Mouse (Mus musculus) heart, embryonic 16.5 days (tissue): Measurements from ENCODE around the gene Itih5. TPM values are rescaled to one million over a fixed set of nuclear protein-coding genes. Genes with fewer than 3 reads are reported as not detected.

Source experiments
- polyA plus RNA-seq: library from polyadenylated mRNA; unstranded; fragments of >200 nt; fragmentation: Nextera tagmentation; extraction: Ambion mirVana; gene quantifications from 2 replicates; pipeline ENCODE4 v1.2.1, GENCODE M21; 2015

Gene Itih5
- polyA plus RNA-seq, 1 experiment from 2014 or later: 10.3 TPM

Other genes with a start within 250 kb of the Itih5 start
- gene Taf3, start 105.0 kb upstream of the Itih5 start, polyA plus RNA-seq: 7.5 and 8.3 TPM in 2 replicates
- 1,497 and 1,501 TPM in 2 replicates for gene Atp5c1, start 73.1 kb upstream of the Itih5 start, polyA plus RNA-seq
- gene Kin, start 73.0 kb upstream of the Itih5 start, polyA plus RNA-seq: 21.3 and 22.5 TPM in 2 replicates
- gene Itih2, start 22.2 kb upstream of the Itih5 start, polyA plus RNA-seq: 0.58 and 0.62 TPM in 2 replicates
- 1.2 and 1.3 TPM in 2 replicates for gene Sfmbt2, start 216.9 kb downstream of the Itih5 start, polyA plus RNA-seq